Mouse (Mus musculus): ENCODE results near the gene Shd.

Gene Shd

GRCm38 (mm10) chr17:56024931-56025330 is 54.7 kb downstream of the Shd start:
- DNase-seq (ENCODE audit: low read depth) = no peak

All from c-Kit-positive CD71-positive TER-119-negative erythroid progenitor cells, embryonic 14.5 days (primary cell).